Mouse (Mus musculus): ENCODE measurements around the gene Snrk. TPM values are rescaled to one million over a fixed set of nuclear protein-coding genes. Genes with fewer than 3 reads are reported as not detected.
"Not testable (repeated sequence)": the region's sequence is repeated elsewhere in the genome, so short reads cannot be mapped to it uniquely, and the experiment has no call there.

The Snrk gene
- polyA plus RNA-seq, 1 experiment from 2014 or later: 48.3 TPM

GRCm38 (mm10) chr9:122149997-122150826 is 33.1 kb downstream of the Snrk start:
- WGBS: 84% methylated on average over 9 of the region's 9 CpGs
- Histone ChIP-seq H3K4me2 (replicated peaks) (no peak overlapping the region), H3K36me3 (peaks cover 18% of the 10 kb centered on the region), H3K4me3 (no peak overlapping the region), H3K4me1 (peaks cover 5% of the 10 kb centered on the region; the same call in 1 of the 2 replicates), H3K9ac (no peak overlapping the region), H3K27me3 (no peaks in the 10 kb centered on the region), H3K27ac (no peak overlapping the region), H3K9me3 (no peaks in the 10 kb centered on the region)
- no peak for ATAC-seq (ENCODE audit: low FRiP score, low read depth)

- Histone ChIP-seq H3K4me2 (replicated peaks) (no peak overlapping the region), H3K9me3 (no peaks in the 10 kb centered on the region), H3K27ac (no peak overlapping the region), H3K9ac (no peak overlapping the region), H3K4me1 (0 out of 2 replicates have a peak, but pooled peaks cover 3% of the 10 kb centered on the region), H3K27me3 (no peaks in the 10 kb centered on the region), H3K36me3 (peaks cover 20% of the 10 kb centered on the region), H3K4me3 (no peak overlapping the region)
- 85% methylated on average over 4 of the region's 4 CpGs for WGBS
- no peak for ATAC-seq (ENCODE audit: low FRiP score, low read depth)
These were observed 35.0 kb downstream of the Snrk start for GRCm38 (mm10) chr9:122152063-122152462.

GRCm38 (mm10) chr9:122152501-122152900 is 35.4 kb downstream of the Snrk start:
- no peak overlapping the region for H3K9ac ChIP-seq
- H3K4me1 ChIP-seq: 0 out of 2 replicates have a peak, but pooled peaks cover 3% of the 10 kb centered on the region
- H3K9me3 ChIP-seq: no peaks in the 10 kb centered on the region
- no peak overlapping the region for H3K4me2 ChIP-seq (replicated peaks)
- no peak overlapping the region for H3K27ac ChIP-seq
- peaks cover 25% of the 10 kb centered on the region for H3K36me3 ChIP-seq
- H3K4me3 ChIP-seq: no peak overlapping the region
- no peaks in the 10 kb centered on the region for H3K27me3 ChIP-seq
- WGBS: 80% methylated on average over 1 of the region's 1 CpGs
- ATAC-seq (ENCODE audit: low FRiP score, low read depth): no peak

GRCm38 (mm10) chr9:122153436-122153835 is 36.4 kb downstream of the Snrk start:
- H3K36me3 ChIP-seq: peaks cover 34% of the 10 kb centered on the region
- no peak for ATAC-seq (ENCODE audit: low FRiP score, low read depth)
- H3K9me3 ChIP-seq: no peaks in the 10 kb centered on the region
- H3K4me1 ChIP-seq: 0 out of 2 replicates have a peak, but pooled peaks cover 3% of the 10 kb centered on the region
- no peaks in the 10 kb centered on the region for H3K27me3 ChIP-seq
- no peak overlapping the region for H3K4me3 ChIP-seq
- H3K27ac ChIP-seq: no peak overlapping the region
- H3K9ac ChIP-seq: no peak overlapping the region
- 93% methylated on average over 3 of the region's 3 CpGs for WGBS
- no peak overlapping the region for H3K4me2 ChIP-seq (replicated peaks)

- Histone ChIP-seq H3K9ac (no peak overlapping the region), H3K36me3 (peaks cover 44% of the 10 kb centered on the region), H3K9me3 (no peaks in the 10 kb centered on the region), H3K4me2 (replicated peaks) (no peak overlapping the region), H3K27me3 (no peaks in the 10 kb centered on the region), H3K4me1 (no peaks in the 10 kb centered on the region), H3K4me3 (no peak overlapping the region), H3K27ac (no peak overlapping the region)
- ATAC-seq (ENCODE audit: low FRiP score, low read depth): no peak
- 95% methylated on average over 1 of the region's 1 CpGs for WGBS
These were observed 38.1 kb downstream of the Snrk start for GRCm38 (mm10) chr9:122155193-122155592.

- Histone ChIP-seq H3K36me3 (peaks cover 55% of the 10 kb centered on the region), H3K4me1 (no peaks in the 10 kb centered on the region), H3K4me3 (no peak overlapping the region), H3K9ac (no peak overlapping the region), H3K27ac (no peak overlapping the region), H3K27me3 (no peaks in the 10 kb centered on the region), H3K9me3 (no peaks in the 10 kb centered on the region), H3K4me2 (replicated peaks) (no peak overlapping the region)
- WGBS: 80% methylated on average over 5 of the region's 5 CpGs
- no peak for ATAC-seq (ENCODE audit: low FRiP score, low read depth)
These were observed 39.5 kb downstream of the Snrk start for GRCm38 (mm10) chr9:122156389-122157078.

- ATAC-seq (ENCODE audit: low FRiP score, low read depth): no peak
These were observed 40.0 kb downstream of the Snrk start for GRCm38 (mm10) chr9:122157079-122157441.

GRCm38 (mm10) chr9:122164535-122164934 is 47.5 kb downstream of the Snrk start:
- Histone ChIP-seq H3K9ac (no peak overlapping the region), H3K27ac (no peak overlapping the region), H3K4me1 (no peaks in the 10 kb centered on the region), H3K4me2 (replicated peaks) (no peak overlapping the region), H3K9me3 (no peaks in the 10 kb centered on the region), H3K4me3 (no peak overlapping the region), H3K27me3 (no peaks in the 10 kb centered on the region), H3K36me3 (peaks cover 64% of the 10 kb centered on the region)
- WGBS: 94% methylated on average over 4 of the region's 4 CpGs
- ATAC-seq (ENCODE audit: low FRiP score, low read depth): no peak

More at GRCm38 (mm10) chr9:122157079-122157441, 40.0 kb downstream of the Snrk start:
- no peak overlapping the region for H3K4me3 ChIP-seq
- H3K9me3 ChIP-seq: no peaks in the 10 kb centered on the region
- H3K27ac ChIP-seq: no peak overlapping the region
- no peaks in the 10 kb centered on the region for H3K27me3 ChIP-seq
- WGBS: 93% methylated on average over 14 of the region's 14 CpGs
- H3K9ac ChIP-seq: no peak overlapping the region
- no peaks in the 10 kb centered on the region for H3K4me1 ChIP-seq
- H3K36me3 ChIP-seq: peaks cover 55% of the 10 kb centered on the region
- no peak overlapping the region for H3K4me2 ChIP-seq (replicated peaks)

GRCm38 (mm10) chr9:122167719-122168118 is 50.7 kb downstream of the Snrk start:
- not testable (repeated sequence) for H3K4me1 ChIP-seq; H3K27me3 ChIP-seq; H3K4me2 ChIP-seq (replicated peaks); H3K4me3 ChIP-seq; H3K9me3 ChIP-seq; H3K9ac ChIP-seq; H3K27ac ChIP-seq; ATAC-seq (ENCODE audit: low FRiP score, low read depth)
- 92% methylated on average over 5 of the region's 5 CpGs for WGBS
- peaks cover 64% of the 10 kb centered on the region for H3K36me3 ChIP-seq

- Histone ChIP-seq H3K4me1 (peaks cover 10% of the 10 kb centered on the region), H3K36me3 (peaks cover 54% of the 10 kb centered on the region), H3K27ac (no peak overlapping the region), H3K9ac (no peak overlapping the region), H3K27me3 (no peaks in the 10 kb centered on the region), H3K4me2 (replicated peaks) (no peak overlapping the region), H3K9me3 (no peaks in the 10 kb centered on the region), H3K4me3 (no peak overlapping the region)
- no peak for ATAC-seq (ENCODE audit: low FRiP score, low read depth)
- 88% methylated on average over 6 of the region's 6 CpGs for WGBS
These were observed 52.8 kb downstream of the Snrk start for GRCm38 (mm10) chr9:122169901-122170300.

- Histone ChIP-seq H3K4me3 (no peak overlapping the region), H3K4me1 (peaks cover 10% of the 10 kb centered on the region), H3K4me2 (replicated peaks) (no peak overlapping the region), H3K9me3 (no peaks in the 10 kb centered on the region), H3K27me3 (no peaks in the 10 kb centered on the region), H3K36me3 (peaks cover 43% of the 10 kb centered on the region), H3K9ac (no peak overlapping the region), H3K27ac (no peak overlapping the region)
- ATAC-seq (ENCODE audit: low FRiP score, low read depth): no peak
- WGBS: 89% methylated on average over 11 of the region's 11 CpGs
These were observed 55.6 kb downstream of the Snrk start for GRCm38 (mm10) chr9:122172612-122173186.

All from limb, embryonic 13.5 days (tissue).